Comparison of ENCODE assay signal across 11 mouse cellular contexts in genomic region chr2:43748287-43748983, GRCm38 (mm10). TPM values are rescaled to one million over a fixed set of nuclear protein-coding genes. Genes with fewer than 3 reads are reported as not detected.
DNase-seq lines count a peak whose midpoint lies in the region; ATAC-seq and TF ChIP-seq lines count a peak whose summit lies in the region.
"Had no signal": no experiment of that assay in that cellular context is flagged by ENCODE, and none has a peak within 500 bp of the region (broad histone marks: within the 10 kb centered on the region; RNA-seq: fewer than 3 reads in every experiment).

Gene Arhgap15, plus strand, starts transcription at chr2:43748824.

- H3K36me3 ChIP-seq in liver, postnatal 0 days (replicated peaks; ENCODE audit: insufficient read depth, low read length): no peaks in the 10 kb centered on the region
- H3K36me3 ChIP-seq: embryonic facial prominence, embryonic 13.5 days; midbrain, embryonic 12.5 days had no signal

- peak within 1 kb of the TSS; percentile 44 for H3K4me3 ChIP-seq in bone marrow macrophage, adult 2 months (ENCODE audit: insufficient read depth, low read length)
- peak within 1 kb of the TSS; percentile 33 for H3K4me3 ChIP-seq in liver, postnatal 0 days (ENCODE audit: low read depth, low read length)
- H3K4me3 ChIP-seq in left cerebral cortex, adult 2 months: no peak within 1 kb of the TSS
- H3K4me3 ChIP-seq: embryonic facial prominence, embryonic 13.5 days; midbrain, embryonic 12.5 days had no signal

- no peaks in the 10 kb centered on the region for H3K9me3 ChIP-seq in liver, postnatal 0 days (ENCODE audit: low read length)
- H3K9me3 ChIP-seq: embryonic facial prominence, embryonic 13.5 days; midbrain, embryonic 12.5 days had no signal

- WGBS in liver, postnatal 0 days (ENCODE audit: insufficient replicate concordance): 30% methylated on average over 5 of the region's 5 CpGs

- H3K27ac ChIP-seq in bone marrow macrophage, adult 2 months (ENCODE audit: insufficient read depth, low read depth, low read length): peak within 1 kb of the TSS; percentile 68
- peak within 1 kb of the TSS; percentile 53 for H3K27ac ChIP-seq in liver, postnatal 0 days (ENCODE audit: low read depth)
- no peak within 1 kb of the TSS for H3K27ac ChIP-seq in left cerebral cortex, adult 2 months
- H3K27ac ChIP-seq: embryonic facial prominence, embryonic 13.5 days; midbrain, embryonic 12.5 days had no signal

- peak within 1 kb of the TSS; percentile 66 for H3K4me2 ChIP-seq in liver, postnatal 0 days (ENCODE audit: low read depth, low read length)
- H3K4me2 ChIP-seq: embryonic facial prominence, embryonic 13.5 days; midbrain, embryonic 12.5 days had no signal

- peak; percentile 64 for ATAC-seq in liver, postnatal 0 days

- peak; percentile 7; the same call in 1 of the 2 replicates for TF ChIP-seq EP300 in liver, postnatal 0 days (IDR thresholded peaks at IDR 0.05; ENCODE audit: low read depth)

- 0 out of 2 replicates have a peak within 1 kb of the TSS, but pooled peaks have one; percentile 32 for H3K9ac ChIP-seq in liver, postnatal 0 days (replicated peaks)
- H3K9ac ChIP-seq: embryonic facial prominence, embryonic 13.5 days; midbrain, embryonic 12.5 days had no signal

- peak; percentile 66 to 73 for DNase-seq in spleen, postnatal 36 days (ENCODE audit: low spot score in 2 of 2)
- DNase-seq in spleen, postnatal 10 days (ENCODE audit: low spot score in 2 of 2): no peak
- no peak for DNase-seq in liver, postnatal 0 days
- peak; percentile 20 to 26 for DNase-seq in thymus, postnatal 36 days
- DNase-seq in heart, postnatal 25 days (ENCODE audit: low spot score): no peak
- DNase-seq in left cerebral cortex, adult 2 months (ENCODE audit: extremely low spot score in 1 of 2, low spot score in 2 of 2): no peak
- DNase-seq: heart, postnatal 4 days; left cerebral cortex, postnatal 4 days had no signal

- intact Hi-C loops in heart, postnatal 25 days (cut with DNase I): no loop called here
- intact Hi-C loops in left cerebral cortex, adult 2 months (cut with DNase I): no loop called here

- H3K27me3 ChIP-seq in liver, postnatal 0 days (ENCODE audit: insufficient read depth, low read length): no peaks in the 10 kb centered on the region
- H3K27me3 ChIP-seq: embryonic facial prominence, embryonic 13.5 days; midbrain, embryonic 12.5 days had no signal

- no peak for TF ChIP-seq CTCF in bone marrow macrophage, adult 2 months (IDR thresholded peaks at IDR 0.05; ENCODE audit: low read depth, low read length)
- no peak for TF ChIP-seq CTCF in liver, postnatal 0 days (IDR thresholded peaks at IDR 0.05; ENCODE audit: low read depth)
- TF ChIP-seq CTCF in left cerebral cortex, adult 2 months (IDR thresholded peaks at IDR 0.05): no peak

- H3K4me1 ChIP-seq in bone marrow macrophage, adult 2 months (ENCODE audit: control insufficient read depth, insufficient read depth, low read length): peaks cover 29% of the 10 kb centered on the region
- peaks cover 4% of the 10 kb centered on the region; the same call in 1 of the 2 replicates for H3K4me1 ChIP-seq in liver, postnatal 0 days (ENCODE audit: insufficient read depth)
- H3K4me1 ChIP-seq: embryonic facial prominence, embryonic 13.5 days; midbrain, embryonic 12.5 days had no signal

- no peak for TF ChIP-seq POLR2A in bone marrow macrophage, adult 2 months (IDR thresholded peaks at IDR 0.05; ENCODE audit: borderline replicate concordance, low read depth, low read length)

RNA-seq across cellular contexts. Expression of gene Arhgap15, which starts in this region (rescaled TPM):
- 42.7 and 43.7 TPM in 2 replicates for polyA plus RNA-seq in bone marrow macrophage, adult 2 months (2012; ENCODE audit: insufficient read depth, insufficient read length, missing spikeins)
- polyA plus RNA-seq in liver, postnatal 0 days (2015; fragmentation: Nextera tagmentation; extraction: Ambion mirVana): 5.3 and 6.3 TPM in 2 replicates
- total RNA-seq in heart, postnatal 25 days (2021): under 1 TPM; 0.42 to 0.92 TPM
- total RNA-seq in left cerebral cortex, adult 2 months (2021): 10 to 100 TPM in 1 of 2 experiments, 1 to 10 TPM in 1; 9.7 to 12.8 TPM

Comparison
In these comparisons a context has a peak if more than half of its experiments do, and no peak if none do; other contexts are left out.
1. RNA of gene Arhgap15 (total RNA-seq): 9.7 to 12.8 TPM in left cerebral cortex, adult 2 months; 0.42 to 0.92 TPM in heart, postnatal 25 days; every median in the first group is over 4 times any median in the second.
2. DNase-seq: peak in spleen, postnatal 36 days (2 of 2) and thymus, postnatal 36 days (2 of 2); none in spleen, postnatal 10 days (0 of 2), liver, postnatal 0 days (single experiment), heart, postnatal 25 days (single experiment) and left cerebral cortex, adult 2 months (0 of 2).